Mouse (Mus musculus): Measurements from ENCODE around the gene Msantd1.

Msantd1 gene

GRCm38 (mm10) chr5:34924519-34924918 is 16.7 kb downstream of the Msantd1 start:
- CTCF ChIA-PET = no interaction called here

- CTCF ChIA-PET = no interaction called here
These were observed 19.8 kb downstream of the Msantd1 start for GRCm38 (mm10) chr5:34927648-34928047.

GRCm38 (mm10) chr5:34930151-34930975 is 22.6 kb downstream of the Msantd1 start:
- CTCF ChIA-PET = no interaction called here

- CTCF ChIA-PET = no interaction called here
These were observed 23.3 kb downstream of the Msantd1 start for GRCm38 (mm10) chr5:34931091-34931490.

GRCm38 (mm10) chr5:34931516-34932457 is 24.0 kb downstream of the Msantd1 start:
- CTCF ChIA-PET = no interaction called here

- CTCF ChIA-PET = no interaction called here
These were observed 24.6 kb downstream of the Msantd1 start for GRCm38 (mm10) chr5:34932458-34932806.

GRCm38 (mm10) chr5:34933461-34933860 is 25.6 kb downstream of the Msantd1 start:
- CTCF ChIA-PET = no interaction called here

GRCm38 (mm10) chr5:34941710-34942470 is 34.1 kb downstream of the Msantd1 start:
- CTCF ChIA-PET = no interaction called here

- CTCF ChIA-PET = no interaction called here
These were observed 35.6 kb downstream of the Msantd1 start for GRCm38 (mm10) chr5:34943428-34943827.

- CTCF ChIA-PET = interaction anchor here (0.7 kb wide), 1 partner anchor 155 kb away, joined by 3 read pairs; no protein-coding TSS in a partner anchor
These were observed 41.3 kb downstream of the Msantd1 start, which contains the start of gene Rgs12 for GRCm38 (mm10) chr5:34948861-34949760. Gene Rgs12 (plus strand): TSS chr5:34949445.

- CTCF ChIA-PET = no interaction called here
These were observed 42.0 kb downstream of the Msantd1 start for GRCm38 (mm10) chr5:34949769-34950211.

GRCm38 (mm10) chr5:34950486-34951160 is 42.8 kb downstream of the Msantd1 start:
- CTCF ChIA-PET = no interaction called here

GRCm38 (mm10) chr5:34951161-34951834 is 43.5 kb downstream of the Msantd1 start:
- CTCF ChIA-PET = no interaction called here

- CTCF ChIA-PET = no interaction called here
These were observed 46.7 kb downstream of the Msantd1 start for GRCm38 (mm10) chr5:34954508-34954907.

GRCm38 (mm10) chr5:34955630-34956029 is 47.8 kb downstream of the Msantd1 start:
- CTCF ChIA-PET = no interaction called here

GRCm38 (mm10) chr5:34956151-34956550 is 48.3 kb downstream of the Msantd1 start:
- CTCF ChIA-PET = no interaction called here

GRCm38 (mm10) chr5:34957015-34957414 is 49.2 kb downstream of the Msantd1 start:
- CTCF ChIA-PET = no interaction called here

GRCm38 (mm10) chr5:34960021-34960420 is 52.2 kb downstream of the Msantd1 start:
- CTCF ChIA-PET = no interaction called here

- CTCF ChIA-PET = no interaction called here
These were observed 57.7 kb downstream of the Msantd1 start for GRCm38 (mm10) chr5:34965531-34965930.

GRCm38 (mm10) chr5:34968386-34968785 is 60.6 kb downstream of the Msantd1 start:
- CTCF ChIA-PET = interaction anchor here (0.5 kb wide), 1 partner anchor 1897 kb away, joined by 4 read pairs; no protein-coding TSS in a partner anchor
